Mouse (Mus musculus) lung, postnatal 36 days (tissue): ENCODE results near the gene Lilra5.
"Not testable (repeated sequence)": the region's sequence is repeated elsewhere in the genome, so short reads cannot be mapped to it uniquely, and the experiment has no call there.

Experiments used
- DNase-seq: peaks from one replicate; pipeline ENCODE4 v3.0.0; 2022; ENCODE audit warnings: mixed read lengths

The Lilra5 gene

GRCm38 (mm10) chr7:4237454-4237853 lies at the start of gene Lilra5:
Gene Lilra5 (plus strand): TSS chr7:4237754.
- peak; percentile 17 for DNase-seq

- DNase-seq: peak; percentile 35
Measured at GRCm38 (mm10) chr7:4207126-4207525, 30.4 kb upstream of the Lilra5 start.

GRCm38 (mm10) chr7:4208626-4209025 lies 28.9 kb upstream of the Lilra5 start:
- DNase-seq: peak; percentile 23

GRCm38 (mm10) chr7:4213436-4213835 lies 24.1 kb upstream of the Lilra5 start:
- DNase-seq: not testable (repeated sequence)

GRCm38 (mm10) chr7:4215396-4215795 lies 22.2 kb upstream of the Lilra5 start:
- DNase-seq: no peak

- DNase-seq: no peak
Measured at GRCm38 (mm10) chr7:4215805-4216204, 21.7 kb upstream of the Lilra5 start.

- no peak for DNase-seq
Measured at GRCm38 (mm10) chr7:4235536-4235935, 2.0 kb upstream of the Lilra5 start.

- peak; percentile 47 for DNase-seq
Measured at GRCm38 (mm10) chr7:4239038-4239721, 1.6 kb downstream of the Lilra5 start.

- DNase-seq: not testable (repeated sequence)
Measured at GRCm38 (mm10) chr7:4251211-4251610, 13.7 kb downstream of the Lilra5 start.

GRCm38 (mm10) chr7:4256060-4256459 lies 18.5 kb downstream of the Lilra5 start:
- DNase-seq: not testable (repeated sequence)

GRCm38 (mm10) chr7:4260521-4260920 lies 23.0 kb downstream of the Lilra5 start:
- DNase-seq: not testable (repeated sequence)

- not testable (repeated sequence) for DNase-seq
Measured at GRCm38 (mm10) chr7:4272106-4272505, 34.6 kb downstream of the Lilra5 start.

GRCm38 (mm10) chr7:4273874-4274273 lies 36.3 kb downstream of the Lilra5 start:
- peak; percentile 52 for DNase-seq

GRCm38 (mm10) chr7:4275500-4275899 lies 37.9 kb downstream of the Lilra5 start:
- DNase-seq: not testable (repeated sequence)

GRCm38 (mm10) chr7:4292638-4293037 lies 55.1 kb downstream of the Lilra5 start:
- DNase-seq: peak; percentile 11
